Mouse (Mus musculus): ENCODE measurements around the gene Hhipl1. TPM values are rescaled to one million over a fixed set of nuclear protein-coding genes. Genes with fewer than 3 reads are reported as not detected.

Gene Hhipl1
- polyA plus RNA-seq, 1 experiment from 2014 or later: 1.00 TPM

DNA sequence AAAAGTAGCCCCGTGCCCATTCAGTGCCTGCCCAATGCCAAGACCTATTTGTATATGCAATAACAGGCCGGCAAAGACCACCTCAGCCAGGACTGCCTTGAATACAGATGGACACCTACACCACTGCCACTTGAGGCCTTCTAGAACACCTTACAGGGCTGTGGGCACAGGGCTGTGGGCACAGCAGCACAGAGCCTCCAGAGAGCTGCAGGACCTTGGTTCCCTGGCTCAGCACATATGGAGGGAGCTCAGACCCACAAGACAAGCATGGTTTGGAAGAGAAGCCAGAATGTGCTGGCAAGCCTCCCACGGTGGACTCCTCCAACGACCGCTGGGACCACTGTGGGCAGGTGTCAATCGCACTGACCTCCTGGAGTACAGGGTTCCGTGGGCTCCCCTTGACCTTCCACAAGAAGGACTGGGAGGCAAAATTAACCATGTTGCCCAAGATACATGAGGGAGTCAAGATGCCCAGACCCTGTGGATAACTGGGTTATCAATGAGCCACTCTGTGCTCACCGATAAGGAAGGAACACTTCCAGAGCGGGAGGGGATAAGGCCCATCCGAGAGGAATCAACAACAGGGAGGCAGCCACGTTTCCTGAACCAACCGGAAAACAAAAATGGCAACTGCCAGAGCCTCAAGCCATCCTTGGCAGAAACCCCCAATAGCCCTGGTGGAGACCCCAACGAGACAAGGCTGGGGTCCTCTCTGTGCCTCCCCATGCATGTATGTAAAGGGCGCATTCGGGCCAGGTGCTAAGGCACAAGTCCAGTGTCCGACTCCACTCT, 34.5 kb upstream of the Hhipl1 start:
- Histone ChIP-seq H3K4me1 (peaks cover 86% of the 10 kb centered on the region), H3K4me3 (replicated peaks) (no peak overlapping the region), H3K27me3 (0 out of 2 replicates have a peak, but pooled peaks cover 4% of the 10 kb centered on the region), H3K27ac (no peak overlapping the region), H3K36me3 (no peaks in the 10 kb centered on the region), H3K9ac (no peak overlapping the region), H3K9me3 (replicated peaks) (no peaks in the 10 kb centered on the region), H3K4me2 (peak overlapping the region; percentile 97; the same call in 1 of the 2 replicates)
- WGBS: 79% methylated on average over 16 of the region's 16 CpGs
- ATAC-seq (replicated peaks; ENCODE audit: low FRiP score): no peak

DNA sequence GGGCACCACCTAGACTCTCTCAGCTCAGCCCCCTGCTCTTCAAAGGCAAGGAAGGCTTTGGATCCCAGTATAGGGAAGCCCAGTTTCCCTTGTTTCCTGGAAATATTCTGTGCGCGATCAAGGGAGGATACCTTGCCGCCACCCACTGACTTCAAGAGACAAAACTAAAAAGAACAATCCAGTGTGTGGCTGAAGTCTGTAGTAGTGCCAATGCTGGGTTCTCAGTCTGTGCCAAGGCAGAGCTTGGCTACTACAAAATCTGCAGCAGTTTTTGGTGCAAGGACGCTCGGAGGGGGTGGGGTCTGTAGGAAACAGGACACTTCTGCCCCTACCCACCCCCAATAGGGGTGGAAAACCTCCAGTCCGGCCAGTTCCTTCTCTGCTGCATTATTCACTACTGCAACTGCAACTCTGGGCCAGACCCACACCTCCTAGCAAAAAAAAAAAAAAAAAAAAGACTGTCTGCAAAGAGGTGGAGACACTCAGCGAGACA, 33.9 kb upstream of the Hhipl1 start:
- Histone ChIP-seq H3K9me3 (replicated peaks) (no peaks in the 10 kb centered on the region), H3K27me3 (peaks cover 9% of the 10 kb centered on the region; the same call in 1 of the 2 replicates), H3K9ac (no peak overlapping the region), H3K4me2 (peak overlapping the region; percentile 97), H3K4me1 (peaks cover 86% of the 10 kb centered on the region), H3K4me3 (replicated peaks) (peak overlapping the region; percentile 81; the same call in 1 of the 2 replicates), H3K36me3 (no peaks in the 10 kb centered on the region), H3K27ac (no peak overlapping the region)
- WGBS: 59% methylated on average over 7 of the region's 7 CpGs
- no peak for ATAC-seq (replicated peaks; ENCODE audit: low FRiP score)

GRCm38 (mm10) chr12:108273466-108274312, 32.4 kb upstream of the Hhipl1 start:
- no peaks in the 10 kb centered on the region for H3K36me3 ChIP-seq
- peaks cover 15% of the 10 kb centered on the region; the same call in 1 of the 2 replicates for H3K27me3 ChIP-seq
- no peaks in the 10 kb centered on the region for H3K9me3 ChIP-seq (replicated peaks)
- peak overlapping the region; percentile 81 for H3K4me3 ChIP-seq (replicated peaks)
- WGBS: 4% methylated on average over 21 of the region's 21 CpGs
- peak overlapping the region; percentile 73 for H3K9ac ChIP-seq
- peak overlapping the region; percentile 97 for H3K4me2 ChIP-seq
- ATAC-seq (replicated peaks; ENCODE audit: low FRiP score): no peak
- H3K4me1 ChIP-seq: peaks cover 89% of the 10 kb centered on the region
- H3K27ac ChIP-seq: peak overlapping the region; percentile 27; the same call in 1 of the 2 replicates

DNA sequence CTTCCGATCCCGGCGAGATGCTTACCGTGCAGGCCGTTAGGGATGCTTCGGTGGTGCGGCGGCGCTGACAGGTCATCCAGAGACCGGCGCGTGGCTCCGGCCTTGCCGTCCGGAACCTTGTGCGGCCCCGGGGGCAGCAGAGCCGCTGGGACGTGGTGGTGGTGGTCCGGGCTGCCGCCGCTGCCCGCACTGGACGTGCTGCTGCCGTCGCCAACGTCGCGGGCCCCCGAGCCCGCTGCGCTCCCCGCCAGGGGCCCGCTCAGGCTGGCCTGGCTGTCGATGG, 31.8 kb upstream of the Hhipl1 start:
- H3K27ac ChIP-seq: no peak overlapping the region
- under 1% methylated on average over 35 of the region's 35 CpGs for WGBS
- H3K4me3 ChIP-seq (replicated peaks): peak overlapping the region; percentile 81
- H3K9me3 ChIP-seq (replicated peaks): no peaks in the 10 kb centered on the region
- peaks cover 15% of the 10 kb centered on the region; the same call in 1 of the 2 replicates for H3K27me3 ChIP-seq
- H3K4me1 ChIP-seq: peaks cover 86% of the 10 kb centered on the region
- ATAC-seq (replicated peaks; ENCODE audit: low FRiP score): no peak
- H3K4me2 ChIP-seq: peak overlapping the region; percentile 97
- H3K9ac ChIP-seq: peak overlapping the region; percentile 73
- H3K36me3 ChIP-seq: no peaks in the 10 kb centered on the region

- H3K4me1 ChIP-seq: peaks cover 81% of the 10 kb centered on the region
- WGBS: 0% methylated on average over 105 of the region's 120 CpGs
- H3K9ac ChIP-seq: peak within 1 kb of the TSS; percentile 73
- no peaks in the 10 kb centered on the region for H3K9me3 ChIP-seq (replicated peaks)
- no peaks in the 10 kb centered on the region for H3K36me3 ChIP-seq
- H3K27ac ChIP-seq: peak within 1 kb of the TSS; percentile 87
- 0 out of 2 replicates have a peak, but pooled peaks have one; percentile 1 for ATAC-seq (replicated peaks; ENCODE audit: low FRiP score)
- peak within 1 kb of the TSS; percentile 81 for H3K4me3 ChIP-seq (replicated peaks)
- peaks cover 15% of the 10 kb centered on the region; the same call in 1 of the 2 replicates for H3K27me3 ChIP-seq
- peak within 1 kb of the TSS; percentile 97 for H3K4me2 ChIP-seq
Observed at GRCm38 (mm10) chr12:108274661-108275507, 31.2 kb upstream of the Hhipl1 start, which contains the start of gene Ccdc85c. Gene Ccdc85c, minus strand, starts transcription at chr12:108275425.

DNA sequence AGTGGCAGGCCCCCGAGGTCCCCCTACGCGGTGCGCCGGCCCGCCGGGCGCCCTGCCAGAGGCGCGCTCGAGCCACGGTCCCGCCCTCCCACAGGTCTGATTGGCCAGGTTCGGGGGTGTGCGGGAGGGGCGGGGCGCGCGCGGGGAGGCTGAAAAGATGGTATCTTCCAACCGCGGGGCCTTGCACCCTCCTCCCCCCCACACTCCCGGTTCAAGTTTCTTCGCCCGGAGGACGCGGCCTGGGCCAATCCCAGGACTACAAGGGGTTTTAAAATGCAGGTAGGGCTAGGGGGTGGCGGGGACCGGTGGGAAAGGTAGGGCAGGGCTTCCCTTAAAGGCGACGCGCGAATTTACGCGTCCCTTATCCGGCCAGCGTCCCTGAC, 30.6 kb upstream of the Hhipl1 start:
- H3K27ac ChIP-seq: peak overlapping the region; percentile 87
- H3K9me3 ChIP-seq (replicated peaks): no peaks in the 10 kb centered on the region
- H3K27me3 ChIP-seq: peaks cover 15% of the 10 kb centered on the region; the same call in 1 of the 2 replicates
- peak overlapping the region; percentile 81 for H3K4me3 ChIP-seq (replicated peaks)
- H3K4me1 ChIP-seq: peaks cover 76% of the 10 kb centered on the region
- under 1% methylated on average over 36 of the region's 37 CpGs for WGBS
- H3K4me2 ChIP-seq: peak overlapping the region; percentile 97
- no peaks in the 10 kb centered on the region for H3K36me3 ChIP-seq
- peak overlapping the region; percentile 60 for H3K9ac ChIP-seq
- ATAC-seq (replicated peaks; ENCODE audit: low FRiP score): peak; percentile 94

- under 1% methylated on average over 46 of the region's 47 CpGs for WGBS
Observed at GRCm38 (mm10) chr12:108275920-108276822, 29.9 kb upstream of the Hhipl1 start.

DNA sequence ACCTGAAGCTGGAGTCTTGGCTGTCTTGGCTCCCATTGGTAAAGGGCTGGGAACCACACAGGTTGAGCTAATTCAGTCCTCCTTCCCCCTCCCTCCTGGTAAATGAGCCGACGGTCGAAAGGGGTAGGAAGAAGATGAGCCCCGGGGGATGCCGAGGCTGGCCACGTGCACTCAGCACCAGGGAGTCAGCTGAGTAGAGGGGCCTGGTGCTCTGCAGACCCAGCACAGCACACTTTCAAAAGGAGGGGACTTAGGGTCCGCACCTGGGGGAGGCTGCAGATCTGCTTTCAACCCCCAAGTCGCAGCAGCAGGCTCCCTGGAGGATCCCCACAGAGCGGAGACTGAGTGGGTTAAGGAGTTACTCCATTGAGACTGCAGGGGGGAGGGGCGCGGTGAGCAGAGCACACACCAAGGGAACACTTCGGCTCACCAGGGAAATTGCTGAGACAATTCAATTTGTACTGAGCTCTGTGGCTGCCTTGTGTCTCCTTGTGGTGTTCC, 28.7 kb upstream of the Hhipl1 start:
- H3K36me3 ChIP-seq: no peaks in the 10 kb centered on the region
- H3K4me3 ChIP-seq (replicated peaks): peak overlapping the region; percentile 81
- H3K27me3 ChIP-seq: peaks cover 22% of the 10 kb centered on the region
- WGBS: 3% methylated on average over 12 of the region's 12 CpGs
- no peak for ATAC-seq (replicated peaks; ENCODE audit: low FRiP score)
- H3K9me3 ChIP-seq (replicated peaks): no peaks in the 10 kb centered on the region
- peak overlapping the region; percentile 97 for H3K4me2 ChIP-seq
- H3K27ac ChIP-seq: peak overlapping the region; percentile 51
- H3K9ac ChIP-seq: 0 out of 2 replicates have a peak overlapping the region, but pooled peaks have one; percentile 2
- peaks cover 57% of the 10 kb centered on the region for H3K4me1 ChIP-seq

More at GRCm38 (mm10) chr12:108275920-108276822, 29.9 kb upstream of the Hhipl1 start:
- Histone ChIP-seq H3K27ac (peak overlapping the region; percentile 87), H3K36me3 (no peaks in the 10 kb centered on the region), H3K4me3 (replicated peaks) (peak overlapping the region; percentile 81), H3K4me1 (peaks cover 69% of the 10 kb centered on the region), H3K9ac (peak overlapping the region; percentile 60), H3K9me3 (replicated peaks) (no peaks in the 10 kb centered on the region), H3K4me2 (peak overlapping the region; percentile 97), H3K27me3 (peaks cover 20% of the 10 kb centered on the region)
- no peak for ATAC-seq (replicated peaks; ENCODE audit: low FRiP score)

- no peak overlapping the region for H3K4me3 ChIP-seq (replicated peaks)
- no peaks in the 10 kb centered on the region for H3K36me3 ChIP-seq
- no peaks in the 10 kb centered on the region for H3K9me3 ChIP-seq (replicated peaks)
- peak overlapping the region; percentile 51 for H3K27ac ChIP-seq
- peak overlapping the region; percentile 97 for H3K4me2 ChIP-seq
- peaks cover 25% of the 10 kb centered on the region for H3K27me3 ChIP-seq
- H3K4me1 ChIP-seq: peaks cover 47% of the 10 kb centered on the region
- no peak overlapping the region for H3K9ac ChIP-seq
- WGBS: 34% methylated on average over 15 of the region's 15 CpGs
- no peak for ATAC-seq (replicated peaks; ENCODE audit: low FRiP score)
Observed at GRCm38 (mm10) chr12:108278221-108278918, 27.7 kb upstream of the Hhipl1 start.
